Mouse (Mus musculus) heart, adult 2 months (tissue): ENCODE measurements around the gene Ssbp3.

Experiments
- CTCF ChIP-seq: fragments of 200-600 bp; IDR thresholded peaks from 2 replicates; pipeline ENCODE4 v1.8.1; 2022; ENCODE audit warnings: antibody characterized with exemption, mild to moderate bottlenecking, moderate library complexity
- POLR2A ChIP-seq: fragments of 200-500 bp; IDR thresholded peaks from 2 replicates; pipeline ENCODE4 v1.6.1; 2011; ENCODE audit warnings: mild to moderate bottlenecking, low read depth, low read length, control low read depth; ENCODE audit not compliant: insufficient read depth

- TF ChIP-seq POLR2A (peak; percentile 66; the same call in 1 of the 2 replicates), CTCF (no peak)
These were observed 2.1 kb upstream of the Ssbp3 start for GRCm38 (mm10) chr4:106908426-106908809.
